Mouse (Mus musculus) kidney, postnatal 0 days (tissue): ENCODE results near the gene Myh7b. TPM values are rescaled to one million over a fixed set of nuclear protein-coding genes. Genes with fewer than 3 reads are reported as not detected.

Source experiments
- ATAC-seq: fragments of 200-750 bp; cut with Nextera tagmentation; replicated peaks from 2 replicates; pipeline ENCODE4 v1.8.0; 2017; ENCODE audit warnings: low read depth, moderate number of reproducible peaks, moderate TSS enrichment, moderate library complexity; ENCODE audit not compliant: low FRiP score
- DNase-seq: peaks from one replicate; pipeline ENCODE4 v3.0.0-alpha.2; 2016; ENCODE audit warnings: low spot score
- H3K27ac ChIP-seq: fragments of 300-500 bp; sonication (generic); 2 replicates; pipeline ENCODE4 v1.5.1; 2014; ENCODE audit warnings: mild to moderate bottlenecking
- H3K27me3 ChIP-seq: fragments of 300-500 bp; sonication (generic); 2 replicates; pipeline ENCODE4 v1.6.1; 2014; ENCODE audit warnings: low read length, mixed read lengths; ENCODE audit not compliant: insufficient read depth
- H3K36me3 ChIP-seq: fragments of 300-500 bp; sonication (generic); 2 replicates; pipeline ENCODE4 v1.6.1; 2014; ENCODE audit warnings: low read length, mixed read lengths; ENCODE audit not compliant: insufficient read depth
- H3K4me1 ChIP-seq: fragments of 300-500 bp; sonication (generic); replicated peaks from 2 replicates; pipeline ENCODE4 v1.6.1; 2014; ENCODE audit warnings: antibody characterized with exemption, low read length, mixed read lengths; ENCODE audit not compliant: insufficient read depth
- H3K4me2 ChIP-seq: fragments of 300-500 bp; sonication (generic); 2 replicates; pipeline ENCODE4 v1.6.1; 2014; ENCODE audit warnings: mild to moderate bottlenecking, low read length, moderate library complexity, mixed read lengths
- H3K4me3 ChIP-seq: fragments of 300-500 bp; sonication (generic); replicated peaks from 2 replicates; pipeline ENCODE4 v1.5.1; 2014; ENCODE audit warnings: low read depth, low read length
- H3K9ac ChIP-seq: fragments of 300-500 bp; sonication (generic); 2 replicates; pipeline ENCODE4 v1.6.1; 2014; ENCODE audit warnings: low read depth, low read length
- H3K9me3 ChIP-seq: fragments of 300-500 bp; sonication (generic); replicated peaks from 2 replicates; pipeline ENCODE4 v1.6.1; 2016; ENCODE audit warnings: low read length, inconsistent platforms, mixed read lengths
- CTCF ChIP-seq: IDR thresholded peaks from 2 replicates; pipeline ENCODE4 v1.5.1; 2016; ENCODE audit warnings: antibody characterized with exemption, low read depth, mild to moderate bottlenecking, moderate library complexity
- WGBS: fragments of 180-500 bp; shearing (Covaris S2); extraction: QIAGEN DNeasy Blood & Tissue Kit; methylation state at CpG from one replicate; pipeline ENCODE4 v1.1.7; 2014; 5-methylcytosine and 5-hydroxymethylcytosine counted together
- polyA plus RNA-seq: library from polyadenylated mRNA; unstranded; fragments of >200 nt; fragmentation: Nextera tagmentation; extraction: Ambion mirVana; gene quantifications from 2 replicates; pipeline ENCODE4 v1.2.1, GENCODE M21; 2015

Myh7b gene
- polyA plus RNA-seq, 1 experiment from 2014 or later: 0.47 TPM

DNA sequence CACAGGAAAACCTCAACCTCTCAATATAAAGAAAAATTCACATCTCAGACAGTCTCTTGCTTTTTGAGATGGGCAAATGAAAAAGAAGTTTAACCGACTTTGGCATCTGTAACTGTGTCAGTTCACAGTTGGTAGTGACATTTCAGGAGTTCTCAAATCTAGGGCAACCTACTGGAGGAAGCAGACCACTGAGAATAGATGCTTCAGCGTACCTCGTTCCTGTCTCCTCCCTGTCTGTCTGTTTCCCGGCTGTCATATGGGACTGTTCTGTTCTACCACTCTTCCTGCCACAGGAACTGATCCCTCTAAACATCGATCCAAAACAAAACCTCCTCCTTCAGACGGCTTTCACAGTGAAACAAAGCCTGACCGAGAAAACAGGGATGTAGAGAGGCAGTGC, 34.7 kb downstream of the Myh7b start:
- H3K27me3 ChIP-seq: no peaks in the 10 kb centered on the region
- ATAC-seq: no peak

DNA sequence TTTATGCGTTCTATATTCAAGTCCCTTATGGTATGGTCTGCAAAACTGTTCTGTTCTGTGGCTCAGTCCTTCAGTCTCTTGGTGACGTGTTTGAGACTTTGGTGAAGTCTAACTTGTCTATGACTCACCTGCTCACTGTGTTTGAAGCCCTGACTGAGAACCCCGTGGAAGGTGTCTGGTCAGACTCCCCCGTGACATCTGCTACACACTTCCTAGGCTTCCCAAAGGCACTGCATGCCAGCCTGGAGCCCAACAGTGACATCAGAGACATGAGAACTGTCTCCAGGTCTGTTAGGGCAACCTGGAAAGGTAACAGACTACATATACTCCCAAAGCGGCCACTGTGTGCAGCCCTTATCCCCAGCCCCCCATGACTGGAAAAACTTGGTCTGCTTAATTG, 41.6 kb downstream of the Myh7b start:
- ATAC-seq: no peak

More for the DNA sequence above, 34.7 kb downstream of the Myh7b start:
- no peak overlapping the region for H3K9ac ChIP-seq
- H3K36me3 ChIP-seq: peaks cover 61% of the 10 kb centered on the region
- H3K4me3 ChIP-seq: no peak overlapping the region
- no peak for DNase-seq
- no peak for TF ChIP-seq CTCF
- no peaks in the 10 kb centered on the region for H3K9me3 ChIP-seq
- H3K4me1 ChIP-seq: no peaks in the 10 kb centered on the region
- H3K27ac ChIP-seq: no peak overlapping the region
- 88% methylated on average over 7 of the region's 7 CpGs for WGBS
- no peak overlapping the region for H3K4me2 ChIP-seq

DNA sequence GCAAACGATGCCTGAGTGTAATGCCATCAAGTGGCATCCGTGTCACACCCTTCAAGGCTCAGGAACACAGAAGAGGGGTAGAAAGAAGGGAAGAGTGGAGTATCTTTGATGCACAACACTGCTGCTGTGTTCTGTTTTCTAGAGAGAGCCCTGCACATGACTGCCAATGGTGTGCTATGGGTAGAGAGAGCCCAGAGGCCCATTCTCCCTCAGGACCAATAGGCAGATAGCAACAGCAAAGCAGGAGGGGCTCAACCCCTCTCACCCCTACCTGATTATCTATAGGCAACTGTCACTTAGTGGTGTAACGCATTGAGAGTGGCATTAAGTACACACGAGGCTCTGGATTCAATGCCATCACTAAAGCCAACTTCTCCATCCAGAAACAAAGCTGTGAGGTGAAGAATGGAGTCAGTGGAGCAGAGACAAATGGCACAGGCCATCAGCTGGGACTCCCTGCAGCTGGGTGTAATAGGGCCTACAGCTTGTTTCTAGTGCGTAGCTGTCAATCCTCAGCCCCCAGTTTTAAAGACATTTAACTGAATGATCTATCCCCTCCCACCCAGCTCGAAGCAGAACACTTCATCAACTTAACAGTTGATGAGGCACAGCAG, 44.9 kb downstream of the Myh7b start:
- H3K27ac ChIP-seq: no peak overlapping the region
- peaks cover 64% of the 10 kb centered on the region for H3K36me3 ChIP-seq
- H3K4me3 ChIP-seq: no peak overlapping the region
- WGBS: 82% methylated on average over 6 of the region's 6 CpGs
- no peak for ATAC-seq
- no peak overlapping the region for H3K9ac ChIP-seq
- H3K4me1 ChIP-seq: no peaks in the 10 kb centered on the region
- no peak for TF ChIP-seq CTCF
- H3K4me2 ChIP-seq: no peak overlapping the region
- no peak for DNase-seq
- H3K9me3 ChIP-seq: no peaks in the 10 kb centered on the region
- H3K27me3 ChIP-seq: no peaks in the 10 kb centered on the region

More for the DNA sequence above, 41.6 kb downstream of the Myh7b start:
- H3K9me3 ChIP-seq: no peaks in the 10 kb centered on the region
- H3K9ac ChIP-seq: no peak overlapping the region
- TF ChIP-seq CTCF: no peak
- H3K4me1 ChIP-seq: no peaks in the 10 kb centered on the region
- H3K27me3 ChIP-seq: no peaks in the 10 kb centered on the region
- no peak overlapping the region for H3K27ac ChIP-seq
- H3K4me3 ChIP-seq: no peak overlapping the region
- WGBS: 92% methylated on average over 5 of the region's 5 CpGs
- no peak overlapping the region for H3K4me2 ChIP-seq
- no peak for DNase-seq
- peaks cover 65% of the 10 kb centered on the region for H3K36me3 ChIP-seq

DNA sequence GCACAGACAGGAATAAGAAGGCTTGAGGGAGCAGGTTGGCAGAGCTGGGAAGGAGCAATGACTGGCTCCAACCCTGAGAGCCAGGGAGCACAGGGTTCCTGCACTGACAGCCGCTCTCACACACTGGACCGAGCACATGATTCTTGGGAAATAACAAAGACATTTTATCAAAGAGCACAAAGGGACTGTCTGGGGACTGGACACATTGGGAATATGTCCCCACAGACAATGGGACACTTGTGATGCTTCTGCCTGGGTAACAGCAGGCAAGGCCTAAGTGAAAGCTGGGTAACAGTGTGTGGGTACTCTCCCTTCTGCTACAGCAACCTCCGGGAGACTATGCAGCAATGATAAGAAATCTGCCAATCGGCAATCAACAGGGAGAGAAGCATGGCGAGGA, 51.4 kb downstream of the Myh7b start:
- DNase-seq (no peak), ATAC-seq (no peak)
- H3K4me1 ChIP-seq: no peaks in the 10 kb centered on the region
- 99% methylated on average over 5 of the region's 5 CpGs for WGBS
- H3K4me2 ChIP-seq: no peak overlapping the region
- no peak overlapping the region for H3K27ac ChIP-seq
- no peak for TF ChIP-seq CTCF
- no peaks in the 10 kb centered on the region for H3K9me3 ChIP-seq
- H3K9ac ChIP-seq: no peak overlapping the region
- H3K36me3 ChIP-seq: peaks cover 52% of the 10 kb centered on the region
- H3K27me3 ChIP-seq: no peaks in the 10 kb centered on the region
- no peak overlapping the region for H3K4me3 ChIP-seq

DNA sequence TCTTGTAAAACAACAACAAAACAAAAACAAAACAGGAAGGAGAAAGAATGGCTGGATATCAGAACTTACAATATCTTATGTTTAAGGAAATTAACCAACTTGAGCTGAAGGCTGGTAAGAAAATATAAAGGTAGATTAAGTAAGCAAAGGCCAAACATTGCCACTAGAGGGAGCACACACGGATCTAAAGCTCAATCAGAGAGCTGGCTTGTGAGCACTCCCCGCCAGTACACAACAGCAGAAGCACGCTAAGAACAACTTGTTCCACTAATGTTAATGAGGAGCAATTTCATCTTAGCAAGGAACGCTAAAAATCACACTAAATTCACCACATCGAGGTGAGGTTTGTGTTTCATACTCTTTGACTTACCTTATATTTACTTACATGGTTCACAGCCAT, 52.1 kb downstream of the Myh7b start:
- Histone ChIP-seq H3K27ac (no peak overlapping the region), H3K4me3 (no peak overlapping the region), H3K9me3 (no peaks in the 10 kb centered on the region), H3K27me3 (no peaks in the 10 kb centered on the region), H3K9ac (no peak overlapping the region), H3K4me1 (no peaks in the 10 kb centered on the region), H3K36me3 (peaks cover 55% of the 10 kb centered on the region), H3K4me2 (no peak overlapping the region)
- 21% methylated on average over 5 of the region's 5 CpGs for WGBS
- DNase-seq (peak; percentile 84), ATAC-seq (no peak)
- peak; percentile 82 for TF ChIP-seq CTCF

DNA sequence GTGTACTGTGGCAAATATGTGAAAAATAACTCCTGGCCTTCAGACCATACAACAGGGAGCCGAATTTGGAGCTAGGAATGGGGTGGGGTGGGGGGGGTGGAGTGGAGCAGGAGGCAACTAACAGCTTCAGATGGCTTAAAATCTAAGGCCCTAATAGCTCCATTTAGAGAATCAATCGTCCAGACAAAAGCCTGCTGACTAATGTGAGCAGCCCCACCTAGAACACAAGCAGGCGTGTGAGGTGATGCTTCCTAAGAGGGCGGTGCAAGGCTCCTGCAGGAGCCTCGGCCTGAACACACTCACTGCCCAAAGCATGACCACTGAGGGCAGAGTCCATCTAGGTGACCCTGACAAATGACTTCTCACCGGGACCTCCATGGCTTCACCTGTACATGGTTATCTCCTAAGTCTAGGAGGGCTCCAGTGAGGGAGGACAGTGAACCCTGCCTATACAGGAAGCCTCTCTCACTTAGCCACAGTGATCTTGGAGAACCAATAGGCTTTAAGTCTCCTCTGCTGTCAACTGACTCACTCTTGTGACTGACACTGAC, 53.0 kb downstream of the Myh7b start:
- no peak for ATAC-seq
- WGBS: 86% methylated on average over 6 of the region's 6 CpGs
- no peak overlapping the region for H3K9ac ChIP-seq
- no peak overlapping the region for H3K27ac ChIP-seq
- TF ChIP-seq CTCF: no peak
- H3K36me3 ChIP-seq: peaks cover 51% of the 10 kb centered on the region
- DNase-seq: no peak
- no peak overlapping the region for H3K4me3 ChIP-seq
- H3K27me3 ChIP-seq: no peaks in the 10 kb centered on the region
- no peaks in the 10 kb centered on the region for H3K4me1 ChIP-seq
- no peak overlapping the region for H3K4me2 ChIP-seq
- H3K9me3 ChIP-seq: no peaks in the 10 kb centered on the region

DNA sequence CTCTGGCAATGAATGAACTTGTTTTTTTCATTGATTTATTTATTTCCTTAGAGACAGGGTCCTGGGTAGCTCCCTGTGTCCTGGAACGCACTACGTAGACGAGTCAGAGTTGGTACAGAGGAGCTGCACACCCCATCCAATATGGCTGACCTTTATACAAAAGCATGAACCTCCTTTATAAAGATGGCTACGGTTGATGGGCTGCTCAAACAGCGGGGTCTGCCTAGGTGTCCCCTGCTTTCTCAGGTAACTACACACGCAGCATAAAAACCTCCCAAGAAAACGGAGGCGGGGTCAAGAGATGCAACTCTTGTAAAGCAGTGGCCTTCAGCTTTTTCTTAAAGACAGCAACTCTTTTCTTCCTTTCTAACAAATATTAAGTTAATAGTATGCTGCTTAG, 56.9 kb downstream of the Myh7b start:
- Histone ChIP-seq H3K36me3 (peaks cover 45% of the 10 kb centered on the region), H3K9me3 (no peaks in the 10 kb centered on the region), H3K4me1 (no peaks in the 10 kb centered on the region), H3K4me2 (no peak overlapping the region), H3K9ac (no peak overlapping the region), H3K27ac (no peak overlapping the region), H3K27me3 (no peaks in the 10 kb centered on the region), H3K4me3 (no peak overlapping the region)
- TF ChIP-seq CTCF: no peak
- DNase-seq (no peak), ATAC-seq (no peak)
- WGBS: 98% methylated on average over 8 of the region's 8 CpGs
